Mouse (Mus musculus): ENCODE data around the gene Smagp. TPM values are rescaled to one million over a fixed set of nuclear protein-coding genes. Genes with fewer than 3 reads are reported as not detected.

Gene Smagp
- polyA plus RNA-seq (2012; rRNA removed) = 102 and 115 TPM in 2 replicates

DNA sequence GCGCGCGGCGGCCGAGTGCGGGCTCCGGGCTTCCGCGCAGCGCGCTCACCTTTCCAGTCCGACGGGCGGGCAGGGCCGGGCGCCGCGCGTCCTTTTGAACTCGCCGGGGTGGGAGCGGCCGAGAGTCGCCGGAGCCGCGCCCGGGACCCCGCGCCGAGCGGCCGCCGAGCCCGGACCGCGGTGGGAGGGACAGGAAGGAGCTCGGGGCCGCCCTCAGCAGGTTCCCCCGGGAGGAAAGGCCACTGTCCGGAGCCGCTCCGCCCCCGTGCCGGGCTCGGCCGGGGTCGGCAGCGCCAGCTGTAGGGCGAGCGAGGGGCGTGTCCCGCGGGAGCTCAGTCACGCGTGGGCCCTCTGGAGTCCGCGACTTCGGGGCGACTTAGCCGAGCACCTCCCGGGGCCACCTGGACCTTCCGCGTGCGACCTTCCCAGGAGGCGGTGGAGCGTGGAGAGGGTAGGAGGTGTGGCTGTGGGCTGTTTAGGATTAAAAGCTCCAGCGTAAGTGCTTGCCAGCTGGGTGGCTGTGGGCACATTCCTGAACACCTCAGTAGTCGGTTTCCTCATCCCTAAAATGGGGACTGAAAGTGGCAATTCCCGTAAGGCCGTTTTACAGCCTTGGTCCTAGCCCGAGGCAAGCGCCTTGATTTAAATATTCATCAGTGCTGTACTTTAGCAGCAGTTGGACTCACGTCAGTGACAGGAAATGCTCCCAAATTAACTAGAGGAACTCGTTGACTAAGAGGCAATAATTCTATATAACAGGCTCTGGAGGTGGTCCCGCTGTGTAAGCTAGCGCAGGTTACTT is at the start of gene Smagp:
Gene Smagp, minus strand, starts transcription at position 241 of the 802 bp plus-strand sequence.
- peak; percentile 64 for DNase-seq
- WGBS = under 1% methylated on average over 77 of the region's 77 CpGs
- H3K4me3 ChIP-seq (replicated peaks; ENCODE audit: extremely low read depth, low read depth, low read length) = peak within 1 kb of the TSS; percentile 83
- peak; percentile 7; the same call in 1 of the 2 replicates for TF ChIP-seq POLR2A (IDR thresholded peaks at IDR 0.05; ENCODE audit: borderline replicate concordance, extremely low read depth, low read depth, low read length)
- no peak for TF ChIP-seq CTCF (IDR thresholded peaks at IDR 0.05; ENCODE audit: insufficient read depth, low read length)
- peaks cover 11% of the 10 kb centered on the region for H3K4me1 ChIP-seq (ENCODE audit: control insufficient read depth, insufficient read depth, low read length)

DNA sequence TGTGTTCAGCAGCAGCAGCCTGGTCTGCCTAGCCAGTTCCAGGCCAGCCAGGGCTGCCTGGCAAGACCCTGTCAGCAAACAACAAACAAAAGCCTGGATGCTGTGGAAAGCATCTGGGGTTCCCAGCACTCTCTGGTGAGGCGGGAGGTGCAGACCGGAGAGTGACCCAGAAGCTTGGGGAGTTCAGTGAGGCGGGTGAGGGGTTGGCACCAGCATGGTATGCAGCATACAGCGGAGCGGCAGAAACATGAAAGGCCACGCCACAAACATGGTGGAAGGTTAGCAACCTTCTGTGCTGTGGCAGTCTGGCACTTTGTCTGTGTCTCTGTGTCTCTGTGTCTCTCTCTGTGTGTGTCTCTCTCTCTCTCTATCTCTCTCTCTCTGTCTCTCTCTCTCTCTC is 49.7 kb upstream of the Smagp start:
- TF ChIP-seq CTCF (IDR thresholded peaks at IDR 0.05; ENCODE audit: insufficient read depth, low read length) (no peak), POLR2A (IDR thresholded peaks at IDR 0.05; ENCODE audit: borderline replicate concordance, extremely low read depth, low read depth, low read length) (no peak)
- H3K4me1 ChIP-seq (ENCODE audit: control insufficient read depth, insufficient read depth, low read length) = no peaks in the 10 kb centered on the region

DNA sequence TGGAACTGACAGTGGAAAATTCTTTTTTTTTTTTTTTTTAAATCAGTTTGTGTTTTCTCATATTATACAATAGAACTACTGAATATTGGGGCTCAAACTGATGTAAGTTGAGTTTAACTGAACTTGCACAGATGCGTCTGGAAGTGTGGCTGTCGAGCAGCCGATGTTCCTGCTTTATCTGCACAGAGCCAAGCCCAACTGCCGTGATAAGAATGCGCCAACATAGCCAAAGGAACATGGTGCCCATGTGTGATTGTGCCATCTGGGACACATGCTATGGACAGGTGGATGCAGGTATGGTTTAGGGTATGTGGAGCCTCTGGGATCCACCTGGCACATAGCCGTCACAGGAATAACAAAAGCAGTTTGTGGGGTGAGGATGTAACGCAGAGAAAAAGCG is 49.1 kb upstream of the Smagp start:
- 84% methylated on average over 8 of the region's 8 CpGs for WGBS
- no peaks in the 10 kb centered on the region for H3K4me1 ChIP-seq (ENCODE audit: control insufficient read depth, insufficient read depth, low read length)
- no peak for DNase-seq
- H3K4me3 ChIP-seq (replicated peaks; ENCODE audit: extremely low read depth, low read depth, low read length) = no peak overlapping the region
- TF ChIP-seq CTCF (IDR thresholded peaks at IDR 0.05; ENCODE audit: insufficient read depth, low read length) (no peak), POLR2A (IDR thresholded peaks at IDR 0.05; ENCODE audit: borderline replicate concordance, extremely low read depth, low read depth, low read length) (no peak)

More for the DNA sequence above, 49.7 kb upstream of the Smagp start:
- no peak for DNase-seq
- H3K4me3 ChIP-seq (replicated peaks; ENCODE audit: extremely low read depth, low read depth, low read length) = no peak overlapping the region
- WGBS = 83% methylated on average over 6 of the region's 6 CpGs

DNA sequence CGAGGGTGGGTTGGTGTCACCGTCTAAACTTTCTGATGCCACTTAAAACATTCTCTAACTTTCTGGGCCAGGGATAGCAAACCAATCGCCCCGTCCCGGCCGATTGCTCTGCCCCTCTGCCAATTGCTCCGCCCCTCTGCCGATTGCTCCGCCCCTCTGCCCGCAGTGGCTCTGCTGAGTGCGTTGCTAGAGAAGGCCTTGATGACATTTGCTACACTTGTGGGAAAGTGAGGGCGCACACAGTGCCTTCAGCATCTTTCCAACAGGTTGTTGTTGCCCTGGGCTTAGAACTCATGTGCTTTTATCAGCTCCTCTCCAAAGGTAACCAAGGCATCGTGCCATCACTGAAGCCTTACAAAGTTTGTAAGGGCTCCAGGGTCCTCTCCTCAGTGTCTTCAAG is 48.5 kb upstream of the Smagp start:
- Histone ChIP-seq H3K4me1 (ENCODE audit: control insufficient read depth, insufficient read depth, low read length) (no peaks in the 10 kb centered on the region), H3K4me3 (replicated peaks; ENCODE audit: extremely low read depth, low read depth, low read length) (no peak overlapping the region)
- DNase-seq = no peak
- WGBS = 26% methylated on average over 13 of the region's 13 CpGs
- TF ChIP-seq CTCF (IDR thresholded peaks at IDR 0.05; ENCODE audit: insufficient read depth, low read length) = no peak

DNA sequence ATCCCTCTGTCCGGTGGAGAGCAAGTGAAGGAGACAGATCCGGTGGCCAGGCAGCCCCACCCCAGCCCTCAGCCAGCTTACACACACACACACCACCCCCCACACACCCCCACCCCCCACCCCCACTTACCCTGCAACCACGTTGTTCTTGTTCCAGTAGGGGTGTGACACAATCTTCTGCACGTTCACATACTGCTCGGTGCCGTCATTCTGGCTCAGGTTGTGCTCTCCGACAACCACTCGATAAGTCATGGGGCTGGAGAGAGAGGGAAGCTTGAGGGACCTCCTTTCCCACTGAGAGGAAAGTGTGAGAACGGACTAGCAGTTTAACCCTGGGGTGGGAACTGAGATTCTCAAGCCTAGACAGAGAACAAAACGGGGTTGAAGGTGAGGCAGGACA is 47.7 kb upstream of the Smagp start:
- TF ChIP-seq CTCF (IDR thresholded peaks at IDR 0.05; ENCODE audit: insufficient read depth, low read length) (no peak), POLR2A (IDR thresholded peaks at IDR 0.05; ENCODE audit: borderline replicate concordance, extremely low read depth, low read depth, low read length) (no peak)
- no peak for DNase-seq
- H3K4me1 ChIP-seq (ENCODE audit: control insufficient read depth, insufficient read depth, low read length) = no peaks in the 10 kb centered on the region
- 46% methylated on average over 10 of the region's 10 CpGs for WGBS
- H3K4me3 ChIP-seq (replicated peaks; ENCODE audit: extremely low read depth, low read depth, low read length) = no peak overlapping the region

DNA sequence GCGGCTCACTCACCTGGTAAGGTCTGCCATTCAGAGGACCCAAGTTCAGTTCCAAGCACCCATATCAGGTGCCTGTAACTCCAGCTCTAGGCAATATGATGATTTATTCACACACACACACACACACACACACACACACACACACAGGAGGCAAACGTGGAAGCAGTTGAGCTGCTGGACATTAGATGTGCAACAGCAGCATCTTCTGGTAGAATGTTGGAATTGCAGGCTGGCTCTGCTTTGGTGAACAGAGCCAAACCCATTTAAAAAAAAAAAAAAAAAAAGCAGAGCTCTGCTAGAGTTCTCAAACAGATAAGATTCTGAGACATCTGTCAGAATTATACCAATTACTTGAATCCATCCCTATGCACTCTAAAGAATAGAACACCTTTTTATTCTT is 46.3 kb upstream of the Smagp start:
- peak; percentile 71 for DNase-seq
- Histone ChIP-seq H3K4me3 (replicated peaks; ENCODE audit: extremely low read depth, low read depth, low read length) (no peak overlapping the region), H3K4me1 (ENCODE audit: control insufficient read depth, insufficient read depth, low read length) (no peaks in the 10 kb centered on the region)
- TF ChIP-seq CTCF (IDR thresholded peaks at IDR 0.05; ENCODE audit: insufficient read depth, low read length) = peak; percentile 77
- TF ChIP-seq POLR2A (IDR thresholded peaks at IDR 0.05; ENCODE audit: borderline replicate concordance, extremely low read depth, low read depth, low read length) = no peak
- 47% methylated on average over 2 of the region's 2 CpGs for WGBS

DNA sequence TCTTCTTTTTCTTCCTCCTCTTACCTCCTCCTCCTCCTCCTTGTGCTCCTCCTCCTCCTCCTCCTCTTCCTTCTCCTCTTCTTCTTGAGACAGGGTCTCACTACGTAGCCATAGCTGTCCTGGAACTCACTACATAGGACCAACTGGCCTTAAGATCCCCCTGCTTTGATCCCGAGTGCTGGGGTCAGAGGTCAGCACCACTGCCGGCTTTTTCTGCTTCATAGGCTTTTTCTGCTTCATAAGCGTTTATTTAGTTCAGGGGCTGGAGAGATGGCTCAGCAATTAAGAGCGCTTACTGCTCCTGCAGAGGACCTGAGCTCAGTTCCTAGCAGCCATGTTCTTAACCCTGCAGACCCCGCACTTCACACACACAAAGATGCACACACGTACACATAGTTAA is 45.0 kb upstream of the Smagp start:
- 65% methylated on average over 7 of the region's 7 CpGs for WGBS
- no peak overlapping the region for H3K4me3 ChIP-seq (replicated peaks; ENCODE audit: extremely low read depth, low read depth, low read length)
- TF ChIP-seq POLR2A (IDR thresholded peaks at IDR 0.05; ENCODE audit: borderline replicate concordance, extremely low read depth, low read depth, low read length) (no peak), CTCF (IDR thresholded peaks at IDR 0.05; ENCODE audit: insufficient read depth, low read length) (no peak)
- DNase-seq = no peak
- no peaks in the 10 kb centered on the region for H3K4me1 ChIP-seq (ENCODE audit: control insufficient read depth, insufficient read depth, low read length)

DNA sequence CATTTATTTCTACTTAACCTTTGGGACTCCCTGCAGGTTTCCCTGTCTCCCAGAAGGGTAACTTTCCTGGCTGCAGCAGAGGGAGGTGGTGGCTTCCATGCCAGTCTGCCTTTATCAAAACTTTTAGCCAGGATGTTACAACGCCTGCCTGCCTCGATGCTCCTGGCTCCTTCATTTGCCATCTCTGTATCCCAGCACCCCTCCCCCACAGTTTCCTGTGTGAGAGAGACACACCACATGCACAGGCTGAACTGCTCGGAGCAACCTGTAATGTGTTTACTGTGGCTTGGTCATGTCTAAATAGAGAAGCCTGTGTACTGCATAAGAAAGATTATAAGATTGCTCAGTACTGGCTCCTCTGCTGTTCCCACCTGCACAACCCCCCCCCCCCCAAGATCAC is 43.6 kb upstream of the Smagp start:
- no peak for DNase-seq
- TF ChIP-seq POLR2A (IDR thresholded peaks at IDR 0.05; ENCODE audit: borderline replicate concordance, extremely low read depth, low read depth, low read length) = no peak
- no peak for TF ChIP-seq CTCF (IDR thresholded peaks at IDR 0.05; ENCODE audit: insufficient read depth, low read length)
- Histone ChIP-seq H3K4me1 (ENCODE audit: control insufficient read depth, insufficient read depth, low read length) (no peaks in the 10 kb centered on the region), H3K4me3 (replicated peaks; ENCODE audit: extremely low read depth, low read depth, low read length) (no peak overlapping the region)
- WGBS = 46% methylated on average over 3 of the region's 3 CpGs

DNA sequence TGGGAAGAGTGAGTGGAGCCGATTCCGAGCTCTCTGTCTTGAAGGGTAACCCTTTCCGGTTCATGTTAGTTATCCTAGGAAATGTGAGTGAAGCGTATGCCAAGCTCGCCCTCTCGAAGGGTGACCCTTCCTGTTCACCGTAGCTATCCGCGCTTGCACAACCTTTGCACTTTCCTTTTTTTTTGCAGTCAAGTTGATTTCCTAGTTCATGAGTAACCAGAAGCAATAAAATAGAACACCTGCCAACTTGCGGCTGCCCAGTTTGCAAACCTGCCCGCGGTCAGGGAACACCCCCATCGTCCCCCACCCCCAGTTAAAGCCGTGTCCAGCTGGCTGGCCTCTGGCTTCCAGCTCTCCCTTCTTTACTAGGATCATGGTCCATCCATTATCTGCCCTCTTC is 42.3 kb upstream of the Smagp start:
- Histone ChIP-seq H3K4me1 (ENCODE audit: control insufficient read depth, insufficient read depth, low read length) (no peaks in the 10 kb centered on the region), H3K4me3 (replicated peaks; ENCODE audit: extremely low read depth, low read depth, low read length) (no peak overlapping the region)
- WGBS = 69% methylated on average over 14 of the region's 14 CpGs
- no peak for TF ChIP-seq POLR2A (IDR thresholded peaks at IDR 0.05; ENCODE audit: borderline replicate concordance, extremely low read depth, low read depth, low read length)
- TF ChIP-seq CTCF (IDR thresholded peaks at IDR 0.05; ENCODE audit: insufficient read depth, low read length) = no peak
- DNase-seq = no peak

DNA sequence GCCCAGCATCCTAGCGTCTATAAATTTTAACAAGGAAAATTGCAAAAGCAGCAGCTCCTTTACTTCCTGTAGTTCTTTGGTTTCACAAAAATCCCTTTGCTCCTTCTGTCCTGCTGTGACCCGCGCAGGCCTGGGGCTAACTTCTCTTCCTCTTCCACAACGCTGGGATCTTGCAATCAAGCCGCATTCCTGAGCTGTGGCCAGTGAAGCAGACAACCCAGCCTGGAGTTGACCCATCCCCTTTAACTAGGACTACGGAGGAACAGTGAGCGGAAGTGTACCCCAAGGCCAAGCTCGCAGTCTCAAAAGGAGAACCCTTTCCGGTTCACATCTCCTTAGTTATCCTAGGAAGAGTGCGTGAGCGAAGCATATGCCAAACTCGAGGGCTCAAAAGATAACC is 41.8 kb upstream of the Smagp start:
- 70% methylated on average over 12 of the region's 12 CpGs for WGBS
- Histone ChIP-seq H3K4me3 (replicated peaks; ENCODE audit: extremely low read depth, low read depth, low read length) (no peak overlapping the region), H3K4me1 (ENCODE audit: control insufficient read depth, insufficient read depth, low read length) (no peaks in the 10 kb centered on the region)
- no peak for DNase-seq
- TF ChIP-seq CTCF (IDR thresholded peaks at IDR 0.05; ENCODE audit: insufficient read depth, low read length) (no peak), POLR2A (IDR thresholded peaks at IDR 0.05; ENCODE audit: borderline replicate concordance, extremely low read depth, low read depth, low read length) (no peak)
